Mouse (Mus musculus) MN1 (cell line): ENCODE measurements around the gene Tmem266.

Source experiments
- DNase-seq: peaks from one replicate; pipeline ENCODE4 v3.0.0-alpha.2; 2016; ENCODE audit warnings: low spot score

Gene Tmem266

GRCm38 (mm10) chr9:55453366-55453765 lies 126.7 kb downstream of the Tmem266 start:
- no peak for DNase-seq

- DNase-seq, result peak; percentile 37
Observed at GRCm38 (mm10) chr9:55468397-55468796, 141.7 kb downstream of the Tmem266 start.

GRCm38 (mm10) chr9:55476084-55476483 lies 149.4 kb downstream of the Tmem266 start:
- DNase-seq, result no peak

DNA sequence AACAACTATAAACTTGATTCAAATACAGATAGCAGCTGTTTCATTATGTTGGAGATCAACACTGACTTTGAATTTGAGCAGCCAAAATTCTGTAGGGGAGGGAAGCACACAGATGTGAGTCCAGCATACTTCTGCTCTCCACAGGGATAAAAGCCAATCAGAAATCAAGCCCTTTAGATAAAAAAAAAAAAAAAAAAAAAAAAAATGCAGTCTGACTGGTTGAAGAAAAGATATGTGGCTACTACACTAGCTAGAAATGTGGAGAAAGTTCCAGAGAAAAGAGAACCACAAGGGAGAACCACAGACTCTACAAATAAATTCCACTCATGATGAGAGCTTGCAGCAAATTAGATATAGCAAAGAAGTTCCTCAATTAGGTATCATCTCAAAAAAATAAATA lies 152.0 kb downstream of the Tmem266 start:
- no peak for DNase-seq

DNA sequence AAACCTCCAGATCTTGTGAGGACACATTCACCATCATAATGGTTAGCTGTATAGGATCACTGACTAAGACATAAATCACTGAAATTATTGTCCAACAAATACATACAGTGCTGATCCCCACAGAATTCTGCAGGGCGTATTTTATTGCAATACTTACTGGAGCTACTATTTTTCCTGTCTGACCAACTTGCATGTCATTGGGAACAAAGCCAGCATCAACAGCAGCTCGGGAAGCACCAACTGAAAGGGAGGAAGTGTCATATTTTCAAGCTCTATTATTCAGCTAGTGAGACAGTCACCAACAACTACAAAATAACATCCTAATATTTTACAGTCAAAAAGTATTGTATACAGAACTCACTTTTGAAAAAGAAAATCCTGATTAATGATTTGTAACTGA lies 155.4 kb downstream of the Tmem266 start:
- no peak for DNase-seq
